ENCODE assay signal across 16 mouse cellular contexts in the genomic region with DNA sequence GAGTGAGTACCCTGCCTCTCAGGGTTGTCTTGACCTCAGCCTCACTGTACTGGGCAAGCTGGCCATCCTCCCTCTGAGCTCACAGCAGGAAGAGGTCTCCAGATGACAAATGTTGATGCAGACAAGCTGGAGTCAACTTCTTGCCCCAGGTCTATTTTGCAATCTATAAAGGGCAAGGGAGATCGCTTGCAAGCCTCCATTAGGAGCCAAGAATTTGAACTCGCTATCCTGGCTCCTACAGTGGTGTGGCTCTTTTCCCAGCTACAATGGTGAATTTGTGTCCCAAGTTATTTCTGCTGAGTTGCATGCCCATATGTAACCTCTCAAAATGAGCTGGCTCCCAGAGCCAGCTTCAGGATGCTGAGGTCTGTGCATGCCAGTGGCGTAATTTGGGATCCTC.
DNase-seq lines count a peak whose midpoint lies in the region; ATAC-seq and TF ChIP-seq lines count a peak whose summit lies in the region.
"Had no signal": no experiment of that assay in that cellular context is flagged by ENCODE, and none has a peak within 500 bp of the region (broad histone marks: within the 10 kb centered on the region; RNA-seq: fewer than 3 reads in every experiment).

No protein-coding gene starts in this region.

- no peak overlapping the region for H3K9ac ChIP-seq in heart, adult 2 months (ENCODE audit: low read depth, low read length)
- no peak overlapping the region for H3K9ac ChIP-seq in heart, embryonic 11.5 days (ENCODE audit: low read depth, low read length)
- H3K9ac ChIP-seq: hindbrain, embryonic 13.5 days; intestine, embryonic 15.5 days; liver, embryonic 13.5 days had no signal

- no peaks in the 10 kb centered on the region for H3K79me2 ChIP-seq in heart, adult 2 months (replicated peaks; ENCODE audit: control insufficient read depth, insufficient read depth, low read length)

- no peak for TF ChIP-seq EP300 in heart, adult 2 months (IDR thresholded peaks at IDR 0.05; ENCODE audit: insufficient read depth, low read depth, low read length)

- no peaks in the 10 kb centered on the region for H3K9me3 ChIP-seq in heart, embryonic 11.5 days (replicated peaks; ENCODE audit: control insufficient read depth, low read length)
- H3K9me3 ChIP-seq: intestine, embryonic 15.5 days; liver, embryonic 13.5 days had no signal

- peak; percentile 24 to 35 for DNase-seq in heart, adult 2 months
- peak; percentile 2 to 34 for DNase-seq in urinary bladder, postnatal 36 days (ENCODE audit: low spot score in 2 of 2)
- DNase-seq in urinary bladder, adult 2 months (ENCODE audit: low spot score): no peak
- peak; percentile 39 to 45 for DNase-seq in kidney, postnatal 25 days
- peak; percentile 7 for DNase-seq in skeletal muscle tissue, adult 2 months (ENCODE audit: low read depth, low spot score)
- no peak for DNase-seq in embryo, embryonic 10 days (ENCODE audit: low spot score)
- no peak for DNase-seq in cerebellum, adult 2 months
- DNase-seq: adrenal gland, postnatal 14 days; cerebellum, adult 9-10 months; liver, embryonic 13.5 days; right cerebral cortex, postnatal 14 days had no signal

- TF ChIP-seq CTCF in heart, adult 2 months (IDR thresholded peaks at IDR 0.05): no peak
- TF ChIP-seq CTCF in cerebellum, adult 2 months (IDR thresholded peaks at IDR 0.05; ENCODE audit: borderline replicate concordance, insufficient read depth, low read depth, low read length): no peak

- no peaks in the 10 kb centered on the region for H3K36me3 ChIP-seq in heart, adult 2 months (ENCODE audit: control insufficient read depth, insufficient read depth, low read length)
- no peaks in the 10 kb centered on the region for H3K36me3 ChIP-seq in heart, embryonic 11.5 days (ENCODE audit: control insufficient read depth, insufficient read depth, low read length)
- H3K36me3 ChIP-seq: hindbrain, embryonic 13.5 days; intestine, embryonic 15.5 days; liver, embryonic 13.5 days had no signal

- peaks cover 2% of the 10 kb centered on the region; the same call in 1 of the 2 replicates for H3K4me1 ChIP-seq in heart, adult 2 months (ENCODE audit: control insufficient read depth, insufficient read depth, low read length)
- H3K4me1 ChIP-seq in heart, embryonic 11.5 days (ENCODE audit: control insufficient read depth, insufficient read depth, low read length): 0 out of 2 replicates have a peak, but pooled peaks cover 5% of the 10 kb centered on the region
- H3K4me1 ChIP-seq in cerebellum, adult 2 months (ENCODE audit: control insufficient read depth, insufficient read depth, low read length): no peaks in the 10 kb centered on the region
- H3K4me1 ChIP-seq: hindbrain, embryonic 13.5 days had no signal

- H3K4me3 ChIP-seq in heart, adult 2 months: no peak overlapping the region
- H3K4me3 ChIP-seq in heart, embryonic 11.5 days (ENCODE audit: low read depth, low read length): no peak overlapping the region
- H3K4me3 ChIP-seq in cerebellum, adult 2 months (replicated peaks; ENCODE audit: insufficient read depth, low read depth, low read length): no peak overlapping the region
- H3K4me3 ChIP-seq: hindbrain, embryonic 13.5 days; intestine, embryonic 15.5 days; liver, embryonic 13.5 days had no signal

- no peak overlapping the region for H3K27ac ChIP-seq in heart, adult 2 months
- no peak overlapping the region for H3K27ac ChIP-seq in heart, embryonic 11.5 days (ENCODE audit: low read depth, low read length)
- H3K27ac ChIP-seq in cerebellum, adult 2 months (ENCODE audit: insufficient read depth, low read length): no peak overlapping the region
- H3K27ac ChIP-seq: hindbrain, embryonic 13.5 days; intestine, embryonic 15.5 days; liver, embryonic 13.5 days had no signal

- TF ChIP-seq POLR2A in heart, adult 2 months (IDR thresholded peaks at IDR 0.05; ENCODE audit: insufficient read depth, low read depth, low read length): no peak
- no peak for TF ChIP-seq POLR2A in cerebellum, adult 2 months (IDR thresholded peaks at IDR 0.05; ENCODE audit: borderline replicate concordance, insufficient read depth, low read length)

- no peak for ATAC-seq in heart, embryonic 11.5 days (replicated peaks; ENCODE audit: insufficient number of reproducible peaks, low FRiP score, low TSS enrichment)
- ATAC-seq: forebrain, embryonic 14.5 days; intestine, embryonic 15.5 days; midbrain, embryonic 16.5 days had no signal

- intact Hi-C loops in heart, adult 2 months (cut with DNase I): no loop called here

- H3K4me2 ChIP-seq in heart, embryonic 11.5 days: no peak overlapping the region
- H3K4me2 ChIP-seq: hindbrain, embryonic 13.5 days; intestine, embryonic 15.5 days; liver, embryonic 13.5 days had no signal

- H3K27me3 ChIP-seq in heart, adult 2 months (ENCODE audit: control insufficient read depth, insufficient read depth, low read length): no peaks in the 10 kb centered on the region
- no peaks in the 10 kb centered on the region for H3K27me3 ChIP-seq in heart, embryonic 11.5 days (ENCODE audit: control insufficient read depth, insufficient read depth, low read length)
- H3K27me3 ChIP-seq in cerebellum, adult 2 months (ENCODE audit: control insufficient read depth, insufficient read depth, low read length): no peaks in the 10 kb centered on the region
- H3K27me3 ChIP-seq: hindbrain, embryonic 13.5 days; intestine, embryonic 15.5 days; liver, embryonic 13.5 days had no signal

- WGBS in heart, adult 2 months: 61% methylated on average over 3 of the region's 3 CpGs
- 69% methylated on average over 3 of the region's 3 CpGs for WGBS in heart, embryonic 11.5 days (ENCODE audit: insufficient replicate concordance)
- WGBS in cerebellum, adult 2 months: 35% methylated on average over 3 of the region's 3 CpGs

Comparison
In these comparisons a context has a peak if more than half of its experiments do, and no peak if none do; other contexts are left out.
1. DNase-seq: peak in heart, adult 2 months (2 of 2), urinary bladder, postnatal 36 days (2 of 2), kidney, postnatal 25 days (2 of 2) and skeletal muscle tissue, adult 2 months (single experiment); none in urinary bladder, adult 2 months (single experiment), embryo, embryonic 10 days (single experiment) and cerebellum, adult 2 months (0 of 2).